Mouse (Mus musculus) Patski (cell line): ENCODE results near the gene Ferd3l. TPM values are rescaled to one million over a fixed set of nuclear protein-coding genes. Genes with fewer than 3 reads are reported as not detected.

Experiments
- ATAC-seq: fragments of 100-300 bp; one replicate; pipeline ENCODE4 v1.8.0; 2021
- CTCF ChIA-PET: fragments of 350-600 bp; sonication (Branson Sonifier 250); formaldehyde crosslinking; loops from one replicate; lab custom pipeline; 2022; ENCODE audit warnings: inconsistent platforms; lab: Charles Lee
- POLR2A ChIA-PET: fragments of 350-600 bp; sonication (Branson Sonifier 250); formaldehyde crosslinking; loops from one replicate; lab custom pipeline; 2022; ENCODE audit warnings: antibody characterized with exemption, inconsistent platforms; lab: Charles Lee
- DNase-seq: peaks from one replicate; pipeline ENCODE4 v3.0.0-alpha.2; 2011; ENCODE audit warnings: low read depth, low spot score
- H3K27me3 ChIP-seq: fragments of 371-371 bp; one replicate; pipeline ENCODE4 v1.5.1; 2021
- CTCF ChIP-seq: fragments of 100-300 bp; IDR thresholded peaks from one replicate; pipeline ENCODE4 v1.5.1; 2021
- in situ Hi-C: fragments of 300-500 bp; cut with MboI; formaldehyde crosslinking; loops from 3 replicates; pipeline ENCODE4 v1.11.1; 2018; ENCODE audit warnings: low pct_unique_long_range_greater_than_20kb, mixed read lengths
- polyA plus RNA-seq: library from polyadenylated mRNA; unstranded; gene quantifications from one replicate; pipeline ENCODE4 v1.2.3, GENCODE M21; 2021

Gene Ferd3l
- polyA plus RNA-seq, 1 experiment from 2014 or later: not detected

DNA sequence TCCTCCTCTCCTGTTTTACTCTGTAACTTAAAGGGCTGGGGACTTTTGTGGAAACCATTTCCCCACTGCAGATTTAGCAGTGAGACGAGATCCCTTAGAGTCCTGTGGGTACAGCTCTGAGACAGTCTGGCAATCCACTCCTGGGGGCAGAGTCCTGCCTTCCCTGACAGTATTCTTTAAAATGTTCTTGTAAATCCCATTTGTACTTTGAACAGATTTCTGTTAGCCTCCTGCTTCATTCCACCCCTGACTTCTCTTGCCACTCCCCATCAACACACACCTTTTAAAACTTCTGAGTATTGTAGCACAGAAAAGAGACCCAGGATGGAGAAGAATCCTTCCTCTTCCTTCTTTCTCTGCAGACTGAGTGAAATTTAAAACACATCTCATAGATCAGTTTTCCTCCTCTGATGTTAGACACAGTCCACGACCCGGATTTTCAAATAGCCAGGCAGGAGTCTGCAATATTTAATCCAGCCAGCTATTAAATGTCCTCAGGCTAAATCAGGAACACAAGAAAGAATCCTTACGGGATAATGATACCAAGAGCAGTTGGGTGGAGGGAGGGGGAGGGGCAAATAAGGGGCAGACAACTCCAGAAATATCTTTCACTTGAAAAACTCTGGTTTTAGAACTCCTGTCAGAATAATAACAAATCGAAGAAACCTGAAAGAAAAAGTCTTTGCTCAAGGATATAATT lies 37.6 kb downstream of the Ferd3l start:
- POLR2A ChIA-PET: no interaction called here
- CTCF ChIA-PET: no interaction called here
- no peak for ATAC-seq
- TF ChIP-seq CTCF: no peak
- in situ Hi-C loops: loop anchor here (25.0 kb wide), 1 partner anchor 479 kb away; no protein-coding TSS in a partner anchor
- DNase-seq: no peak
- H3K27me3 ChIP-seq: no peaks in the 10 kb centered on the region

DNA sequence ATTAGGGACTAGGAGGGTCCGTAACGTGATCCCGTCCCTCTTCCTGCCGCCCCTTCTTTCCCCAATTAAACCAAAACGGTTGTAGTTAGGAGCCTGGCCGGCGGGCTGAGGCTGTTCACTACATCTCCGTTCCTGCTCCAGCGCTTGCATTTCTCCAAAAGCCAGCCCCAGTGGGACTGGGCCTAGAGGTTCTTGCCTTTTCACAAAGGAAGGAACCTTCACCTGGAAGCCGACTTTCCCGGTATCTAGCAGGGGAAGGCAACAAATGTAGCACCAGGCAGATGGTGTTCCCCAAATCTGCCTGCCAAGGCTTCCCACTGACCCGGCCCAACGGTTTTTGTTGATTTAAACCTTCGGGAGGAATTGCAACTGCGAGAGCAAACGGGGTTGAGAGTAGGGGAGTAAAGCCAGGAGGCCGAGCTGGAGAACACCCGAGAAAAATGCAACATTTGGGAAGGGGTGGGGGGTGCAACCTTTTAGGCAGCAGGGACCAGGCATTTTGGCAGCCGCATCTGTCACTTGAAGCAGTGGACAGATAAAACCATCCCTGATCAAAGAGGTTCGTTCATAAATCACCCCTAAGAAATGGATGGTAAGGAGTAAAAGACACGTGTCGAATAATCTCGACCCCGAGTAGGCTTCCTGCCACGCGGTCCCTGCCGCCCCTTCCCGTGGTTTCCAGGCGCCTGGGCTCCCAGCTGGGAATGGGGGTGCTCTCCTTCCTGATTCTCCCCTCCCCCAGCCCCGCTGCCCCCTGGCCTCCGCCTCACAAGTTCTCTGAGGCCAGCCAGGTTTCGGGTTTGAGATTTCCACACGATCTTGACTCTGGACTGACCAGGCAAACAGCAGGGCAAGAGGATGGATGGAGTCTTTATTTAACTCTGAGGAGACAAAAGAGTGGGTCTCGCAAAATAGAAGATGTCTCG lies 38.5 kb downstream of the Ferd3l start:
- POLR2A ChIA-PET: no interaction called here
- H3K27me3 ChIP-seq: no peaks in the 10 kb centered on the region
- in situ Hi-C loops: loop anchor here (25.0 kb wide), 1 partner anchor 479 kb away; no protein-coding TSS in a partner anchor
- CTCF ChIA-PET: no interaction called here
- TF ChIP-seq CTCF: no peak
- ATAC-seq (no peak), DNase-seq (no peak)

DNA sequence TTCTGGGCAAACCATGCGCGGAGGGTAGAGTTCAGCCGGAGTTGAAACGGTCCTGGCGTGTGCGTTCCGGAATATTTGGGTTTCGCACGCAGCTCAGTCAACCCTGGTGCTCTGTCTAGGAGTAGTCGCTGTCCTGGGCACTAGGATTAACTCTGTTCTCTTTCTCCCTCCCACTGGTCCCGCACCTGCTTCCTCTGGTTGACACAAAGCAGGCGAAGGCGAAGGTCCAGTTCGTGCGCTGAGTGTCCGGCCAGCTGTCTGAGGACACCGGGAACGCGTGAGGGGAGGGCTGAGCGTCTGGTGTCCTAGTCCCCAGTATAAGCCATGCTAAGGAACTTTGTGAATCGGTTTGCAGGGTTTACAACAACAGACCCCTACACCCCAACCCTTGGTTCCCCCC lies 39.3 kb downstream of the Ferd3l start:
- in situ Hi-C loops: loop anchor here (25.0 kb wide), 1 partner anchor 480 kb away; no protein-coding TSS in a partner anchor
- ChIA-PET CTCF (no interaction called here), POLR2A (no interaction called here)
- H3K27me3 ChIP-seq: no peaks in the 10 kb centered on the region
- ATAC-seq (no peak), DNase-seq (no peak)
- no peak for TF ChIP-seq CTCF

DNA sequence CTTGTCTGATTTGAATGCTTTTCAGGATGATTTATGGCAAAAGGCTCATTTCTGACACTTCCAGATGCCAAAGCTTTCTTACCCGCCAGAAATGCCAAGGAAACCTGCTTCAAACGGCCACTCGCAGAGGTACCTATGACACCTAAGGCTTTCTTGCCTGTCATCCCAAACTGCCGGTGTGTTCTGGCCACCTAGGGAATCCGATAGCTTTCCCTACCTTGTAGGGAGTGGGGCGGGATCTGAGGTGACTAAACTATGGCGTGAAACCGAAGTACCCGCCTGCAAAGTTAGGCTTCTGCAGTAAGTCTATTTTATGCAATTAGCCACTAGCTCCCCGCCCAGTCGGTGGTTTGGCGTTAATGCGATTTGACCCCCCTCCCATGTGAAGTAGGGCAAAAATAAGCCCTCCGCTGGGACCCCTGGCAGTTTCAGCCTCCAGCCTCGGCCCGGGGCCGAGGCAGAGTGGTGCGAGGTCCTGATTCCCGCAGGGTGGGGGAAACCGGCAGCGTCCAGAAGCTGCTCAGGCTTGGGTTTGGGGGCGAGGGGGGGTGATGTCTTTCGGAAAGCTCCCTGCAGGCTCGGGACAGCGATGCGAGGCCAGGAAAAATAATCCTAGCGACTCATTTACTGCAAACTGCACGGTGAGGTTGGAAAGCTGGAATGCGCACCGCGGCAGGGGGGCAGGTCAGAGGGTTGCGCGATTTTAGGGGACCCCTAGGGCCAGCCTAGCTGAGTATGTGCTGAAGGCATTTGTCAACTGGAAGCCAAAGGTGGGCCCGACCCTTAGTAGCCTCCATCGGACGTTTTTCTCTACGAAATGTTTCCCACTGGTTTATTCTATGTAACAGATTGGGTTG lies 40.0 kb downstream of the Ferd3l start:
- ATAC-seq: no peak
- DNase-seq: no peak
- CTCF ChIA-PET: no interaction called here
- no peaks in the 10 kb centered on the region for H3K27me3 ChIP-seq
- no peak for TF ChIP-seq CTCF
- in situ Hi-C loops: loop anchor here (25.0 kb wide), 1 partner anchor 481 kb away; no protein-coding TSS in a partner anchor
- POLR2A ChIA-PET: no interaction called here

DNA sequence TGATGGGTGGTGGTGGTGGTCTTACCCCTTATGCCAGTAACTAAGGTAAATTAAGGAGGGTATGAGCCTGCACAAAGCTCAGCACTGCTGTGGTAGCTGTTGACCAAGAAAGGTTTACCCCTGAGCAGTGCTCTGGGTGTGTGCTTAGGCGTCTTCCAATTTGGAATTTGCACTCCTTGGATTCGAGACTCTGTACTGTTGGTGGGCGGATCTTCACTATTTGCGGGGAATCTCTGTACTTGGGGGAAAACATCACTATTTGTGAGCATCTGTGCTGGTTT lies 40.6 kb downstream of the Ferd3l start:
- in situ Hi-C loops: loop anchor here (25.0 kb wide), 1 partner anchor 482 kb away; no protein-coding TSS in a partner anchor
- H3K27me3 ChIP-seq: no peaks in the 10 kb centered on the region
- TF ChIP-seq CTCF: no peak
- ChIA-PET CTCF (no interaction called here), POLR2A (no interaction called here)
- ATAC-seq (no peak), DNase-seq (no peak)

Other genes starting within 250 kb of the Ferd3l start
- gene Twist1, start 29.2 kb downstream of the Ferd3l start, polyA plus RNA-seq: 12.3 TPM